Mouse (Mus musculus) MEL (cell line): ENCODE data around the gene Vsir. TPM values are rescaled to one million over a fixed set of nuclear protein-coding genes. Genes with fewer than 3 reads are reported as not detected.

Source experiments
- DNase-seq: peaks from one replicate; pipeline ENCODE4 v3.0.0; 2011; ENCODE audit warnings: low read depth, low spot score
- H3K27ac ChIP-seq: 2 replicates; pipeline ENCODE4 v1.5.1; 2012; ENCODE audit warnings: low read depth, mild to moderate bottlenecking, control low read depth, low read length, moderate library complexity; ENCODE audit not compliant: control insufficient read depth
- H3K27me3 ChIP-seq, 2 experiments: fragments of 150-350 bp in 1 of 2; sonication (generic) in 1 of 2; 2 replicates each; pipeline ENCODE4 v1.6.1; 2012; ENCODE audit warnings: low read length in 2 of 2, mild to moderate bottlenecking in 2 of 2, improper control_type of control experiment in 1 of 2, moderate library complexity in 1 of 2; ENCODE audit not compliant: insufficient read depth in 2 of 2, control insufficient read depth in 1 of 2
- H3K36me3 ChIP-seq, 2 experiments: 2 replicates each; pipeline ENCODE4 v1.6.1; 2012 to 2014; ENCODE audit warnings: low read length in 2 of 2, improper control_type of control experiment in 1 of 2, inconsistent platforms in 1 of 2, mild to moderate bottlenecking in 1 of 2; ENCODE audit not compliant: insufficient read depth in 2 of 2, control insufficient read depth in 1 of 2
- H3K4me1 ChIP-seq, 2 experiments: fragments of 150-350 bp in 1 of 2; sonication (generic) in 1 of 2; 2 replicates each; pipeline ENCODE4 v1.6.1; 2012; ENCODE audit warnings: low read length in 2 of 2, improper control_type of control experiment in 1 of 2, mild to moderate bottlenecking in 1 of 2; ENCODE audit not compliant: insufficient read depth in 2 of 2, control insufficient read depth in 1 of 2
- H3K4me3 ChIP-seq, 2 experiments: fragments of 150-350 bp in 1 of 2; sonication (generic) in 1 of 2; 2 replicates each; pipeline ENCODE4 v1.5.1; 2012; ENCODE audit warnings: low read depth in 2 of 2, low read length in 2 of 2, mild to moderate bottlenecking in 2 of 2, moderate library complexity in 2 of 2, control low read depth in 1 of 2, improper control_type of control experiment in 1 of 2; ENCODE audit not compliant: control insufficient read depth in 1 of 2, insufficient read depth in 1 of 2
- H3K79me2 ChIP-seq: 2 replicates; pipeline ENCODE4 v1.6.1; 2012; ENCODE audit warnings: mild to moderate bottlenecking, low read length, moderate library complexity; ENCODE audit not compliant: control insufficient read depth, poor library complexity, insufficient read depth
- H3K9ac ChIP-seq: 2 replicates; pipeline ENCODE4 v1.6.1; 2012; ENCODE audit warnings: low read depth, mild to moderate bottlenecking, control low read depth, low read length, moderate library complexity; ENCODE audit not compliant: control insufficient read depth, poor library complexity, severe bottlenecking
- H3K9me3 ChIP-seq: fragments of 150-350 bp; sonication (generic); replicated peaks from 2 replicates; pipeline ENCODE4 v1.6.1; 2012; ENCODE audit warnings: mild to moderate bottlenecking, low read length, improper control_type of control experiment, moderate library complexity; ENCODE audit not compliant: insufficient read depth
- CHD1 ChIP-seq: IDR thresholded peaks from 2 replicates; pipeline ENCODE4 v1.6.1; 2012; ENCODE audit warnings: low read depth, mild to moderate bottlenecking, inconsistent platforms, low read length, improper control_type of control experiment
- ELF1 ChIP-seq: IDR thresholded peaks from 2 replicates; pipeline ENCODE4 v1.6.1; 2014; ENCODE audit warnings: low read depth, mild to moderate bottlenecking, inconsistent platforms, low read length, improper control_type of control experiment, moderate library complexity
- ETS1 ChIP-seq: IDR thresholded peaks from 2 replicates; pipeline ENCODE4 v1.6.1; 2012; ENCODE audit warnings: low read depth, mild to moderate bottlenecking, inconsistent platforms, low read length, improper control_type of control experiment, moderate library complexity
- JUND ChIP-seq: IDR thresholded peaks from 2 replicates; pipeline ENCODE4 v1.6.1; 2011; ENCODE audit warnings: low read depth, mild to moderate bottlenecking, improper control_type of control experiment, low read length
- MAFK ChIP-seq: IDR thresholded peaks from 2 replicates; pipeline ENCODE4 v1.6.1; 2011; ENCODE audit warnings: low read depth, mild to moderate bottlenecking, low read length, improper control_type of control experiment, borderline replicate concordance
- POLR2AphosphoS2 ChIP-seq: IDR thresholded peaks from 2 replicates; pipeline ENCODE4 v1.6.1; 2011; ENCODE audit warnings: low read length, improper control_type of control experiment
- POLR2AphosphoS5 ChIP-seq: IDR thresholded peaks from 2 replicates; pipeline ENCODE4 v1.6.1; 2012; ENCODE audit warnings: low read depth, borderline replicate concordance, mild to moderate bottlenecking, inconsistent platforms, low read length, moderate library complexity, mixed read lengths
- SMC3 ChIP-seq: IDR thresholded peaks from 2 replicates; pipeline ENCODE4 v1.6.1; 2011; ENCODE audit warnings: low read depth, low read length, improper control_type of control experiment
- TAL1 ChIP-seq: IDR thresholded peaks from 2 replicates; pipeline ENCODE4 v1.6.1; 2012; ENCODE audit warnings: mild to moderate bottlenecking, inconsistent platforms, low read length, moderate library complexity, mixed read lengths
- TBP ChIP-seq: IDR thresholded peaks from 2 replicates; pipeline ENCODE4 v1.8.0; 2011; ENCODE audit warnings: low read depth, low read length, improper control_type of control experiment
- ZKSCAN1 ChIP-seq: IDR thresholded peaks from 2 replicates; pipeline ENCODE4 v1.6.1; 2012; ENCODE audit warnings: low read depth, mild to moderate bottlenecking, inconsistent platforms, low read length, improper control_type of control experiment, moderate library complexity
- ZMIZ1 ChIP-seq: IDR thresholded peaks from 2 replicates; pipeline ENCODE4 v1.6.1; 2012; ENCODE audit warnings: low read depth, mild to moderate bottlenecking, inconsistent platforms, low read length, improper control_type of control experiment, moderate library complexity
- polyA plus RNA-seq, 2 experiments: library from polyadenylated mRNA; stranded (reverse) in 1 of 2; unstranded in 1 of 2; fragments of >175 nt in 1 of 2; fragments of >200 nt in 1 of 2; gene quantifications; 2 replicates each; pipeline versions ENCODE4 v1.2.1 to v1.2.4; 2012; ENCODE audit warnings: low replicate concordance in 2 of 2, low read depth in 1 of 2; ENCODE audit not compliant: insufficient read length in 2 of 2, insufficient read depth in 1 of 2, missing spikeins in 1 of 2
- total RNA-seq: library from RNA; depleted of rRNA; stranded (reverse); fragments of 300-350 nt; gene quantifications from 2 replicates; pipeline ENCODE4 v1.2.3, GENCODE M21; 2012

Gene Vsir
- total and polyA plus RNA-seq, 3 experiments: 10.6 to 11.2 TPM; not detected in 1

GRCm38 (mm10) chr10:60347768-60348610, 1.3 kb downstream of the Vsir start (continued):
- no peak for TF ChIP-seq POLR2AphosphoS2
- TF ChIP-seq ELF1: 0 out of 2 replicates have a peak, but pooled peaks have one; percentile 17
- peak; percentile 36; the same call in 1 of the 2 replicates for TF ChIP-seq TBP
- TF ChIP-seq JUND: no peak

GRCm38 (mm10) chr10:60349056-60349455, 2.4 kb downstream of the Vsir start:
- H3K9me3 ChIP-seq: no peaks in the 10 kb centered on the region
- TF ChIP-seq ETS1 (no peak), SMC3 (no peak), CHD1 (no peak), POLR2AphosphoS5 (no peak), TAL1 (no peak), MAFK (no peak), ZKSCAN1 (no peak), ZMIZ1 (no peak)
- no peaks in the 10 kb centered on the region; the same call in 1 of the 2 replicates for H3K79me2 ChIP-seq
- DNase-seq: no peak
- H3K27ac ChIP-seq: no peak overlapping the region
- peaks cover 0 to 23% of the 10 kb centered on the region in 2 experiments; a peak in 2 of 4 replicates for H3K36me3 ChIP-seq
- peaks cover 11 to 32% of the 10 kb centered on the region in 2 experiments for H3K4me1 ChIP-seq
- H3K9ac ChIP-seq: no peak overlapping the region
- H3K27me3 ChIP-seq: no peaks in the 10 kb centered on the region
- H3K4me3 ChIP-seq: no peak overlapping the region

- H3K27me3 ChIP-seq: no peaks in the 10 kb centered on the region
- no peak for DNase-seq
- H3K9me3 ChIP-seq: no peaks in the 10 kb centered on the region
- H3K9ac ChIP-seq: no peak overlapping the region
- peaks cover 11 to 32% of the 10 kb centered on the region in 2 experiments for H3K4me1 ChIP-seq
- H3K79me2 ChIP-seq: no peaks in the 10 kb centered on the region; the same call in 1 of the 2 replicates
- peaks cover 0 to 23% of the 10 kb centered on the region in 2 experiments; a peak in 2 of 4 replicates for H3K36me3 ChIP-seq
- peak; percentile 50 for TF ChIP-seq TAL1
- no peak for TF ChIP-seq ZMIZ1
- H3K4me3 ChIP-seq: no peak overlapping the region
- H3K27ac ChIP-seq: no peak overlapping the region
Measured at GRCm38 (mm10) chr10:60349644-60350043, 3.0 kb downstream of the Vsir start.
